Mouse (Mus musculus): ENCODE measurements around the gene Ppif. TPM values are rescaled to one million over a fixed set of nuclear protein-coding genes. Genes with fewer than 3 reads are reported as not detected.
A peak's percentile ranks its signal among the peaks of the same experiment; 100 is the strongest.

Ppif gene
- total RNA-seq, 2 experiments from 2014 or later: 26.8 to 30.1 TPM

DNA sequence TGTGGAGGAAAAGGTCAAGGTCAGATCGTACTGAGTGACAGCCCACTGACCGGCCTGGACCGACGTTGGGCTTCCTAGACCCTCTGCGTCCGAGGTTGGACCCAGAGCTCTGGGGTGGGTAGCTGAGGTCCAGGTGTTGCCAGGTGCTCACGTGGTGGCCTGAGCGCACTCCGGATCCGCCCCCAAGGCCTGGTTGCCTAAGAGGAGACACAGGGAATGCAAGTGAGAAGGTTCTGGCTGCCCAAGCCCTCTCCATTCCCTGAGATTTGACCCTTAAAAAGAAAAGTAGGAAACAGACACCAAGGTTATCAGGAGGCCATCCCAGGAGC lies 579 bp downstream of the Ppif start:
- no peak for DNase-seq (ENCODE audit: low spot score in 2 of 2)

DNA sequence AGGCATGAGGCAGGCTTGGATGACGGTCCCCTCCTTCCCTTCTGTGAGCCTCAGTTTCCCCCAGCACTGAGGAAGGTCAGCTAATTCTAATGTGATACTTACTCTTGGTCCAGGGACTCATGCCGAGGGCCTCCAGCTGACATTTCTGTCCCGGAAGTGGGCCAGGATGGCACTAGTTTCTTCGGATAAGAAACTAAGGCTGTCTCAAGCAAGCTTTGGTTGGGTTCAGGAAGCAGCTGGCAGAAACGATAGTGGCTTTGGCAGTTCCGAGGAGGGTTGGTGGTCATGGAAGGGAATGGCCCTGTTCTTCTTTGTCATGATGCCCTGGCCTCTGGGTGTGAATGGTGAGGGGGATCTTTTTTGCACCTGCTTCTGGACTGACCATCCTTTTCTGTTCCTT lies 1.1 kb downstream of the Ppif start:
- DNase-seq (ENCODE audit: low spot score in 2 of 2): no peak

DNA sequence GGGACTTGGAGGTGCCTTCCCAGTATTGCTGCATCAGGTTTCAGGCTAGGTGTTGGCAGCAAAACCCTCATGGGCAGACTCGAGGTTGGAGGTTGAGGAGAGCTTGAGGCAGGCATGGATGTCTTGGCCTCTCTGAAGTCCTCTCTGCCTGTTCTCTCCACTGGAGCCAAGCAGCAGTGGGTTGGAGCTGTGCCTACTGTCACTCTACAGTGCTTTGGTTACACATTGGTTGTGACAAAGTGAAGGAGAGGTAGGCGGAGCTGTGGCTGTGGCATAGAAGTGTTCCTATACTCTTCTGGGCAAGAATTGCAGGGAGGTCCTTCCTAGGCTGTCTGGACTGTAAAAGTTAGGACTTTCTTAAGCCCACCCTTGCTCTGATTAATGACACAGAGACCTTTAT lies 2.4 kb downstream of the Ppif start:
- no peak for DNase-seq (ENCODE audit: low spot score in 2 of 2)

DNA sequence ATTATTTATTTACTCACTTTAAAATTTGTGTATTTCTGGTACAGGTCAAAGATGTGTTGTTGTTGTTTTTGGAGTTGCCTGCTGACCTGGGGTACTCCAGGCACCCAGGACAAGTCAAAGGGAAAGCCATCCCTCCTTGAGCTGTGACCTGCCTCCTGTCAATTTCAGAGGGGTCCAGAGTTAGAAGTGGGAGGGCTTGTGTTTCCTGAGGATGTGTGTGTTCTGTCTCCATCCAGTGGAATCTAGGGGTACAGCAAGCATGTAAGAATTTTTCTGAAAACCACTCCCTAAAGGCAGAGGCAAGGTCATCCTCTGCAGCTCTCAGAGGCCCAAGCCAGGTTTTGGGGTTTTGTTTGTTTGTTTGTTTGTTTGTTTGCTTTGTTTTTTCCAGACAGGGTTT lies 8.0 kb downstream of the Ppif start:
- DNase-seq (ENCODE audit: low spot score in 2 of 2): peak in 1 of 2 experiments; percentile 51

DNA sequence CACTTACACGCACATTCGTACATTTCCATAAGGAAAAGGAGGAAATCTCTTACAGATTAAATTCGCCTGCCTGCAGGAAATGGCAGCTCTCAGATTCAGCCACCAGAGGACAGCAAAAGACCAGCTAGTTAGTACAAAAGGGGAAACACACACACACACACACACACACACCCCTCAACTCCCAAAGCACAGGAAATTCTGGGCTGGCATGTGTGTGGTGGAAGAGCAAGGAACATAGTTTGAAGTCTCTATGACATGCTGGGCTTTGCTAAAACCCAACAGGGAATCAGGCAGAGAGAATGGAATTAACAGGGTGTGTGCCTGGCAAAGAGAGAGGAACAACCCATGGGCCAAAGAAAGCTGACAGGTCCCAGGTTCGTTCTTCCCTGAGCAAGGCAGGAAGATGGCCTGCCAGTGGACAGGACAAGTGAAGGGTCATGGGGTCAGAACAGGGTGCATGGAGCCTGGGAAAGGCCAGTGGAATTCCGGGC lies 13.8 kb downstream of the Ppif start:
- peak in 1 of 2 experiments; percentile 79 for DNase-seq (ENCODE audit: low spot score in 2 of 2)

DNA sequence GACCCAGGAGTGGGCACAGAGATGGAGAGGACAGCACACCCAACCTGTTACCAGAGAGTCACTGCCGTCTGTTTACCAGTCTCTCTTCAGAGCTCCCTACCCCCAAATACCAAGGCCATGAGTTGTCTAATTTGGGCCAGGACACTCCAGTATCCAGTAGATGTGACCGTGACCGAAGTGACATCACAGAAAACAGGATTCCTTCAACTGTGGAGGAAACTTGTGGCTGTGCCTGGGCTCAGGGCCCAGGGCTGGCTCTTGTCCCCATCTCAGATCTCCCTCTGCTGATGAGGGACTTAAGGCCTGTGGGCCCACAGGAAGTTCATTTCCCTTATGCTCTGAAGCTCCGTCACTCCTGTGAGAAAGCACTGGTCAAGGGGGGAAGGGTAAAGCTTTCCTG lies 14.5 kb downstream of the Ppif start:
- DNase-seq (ENCODE audit: low spot score in 2 of 2): no peak

DNA sequence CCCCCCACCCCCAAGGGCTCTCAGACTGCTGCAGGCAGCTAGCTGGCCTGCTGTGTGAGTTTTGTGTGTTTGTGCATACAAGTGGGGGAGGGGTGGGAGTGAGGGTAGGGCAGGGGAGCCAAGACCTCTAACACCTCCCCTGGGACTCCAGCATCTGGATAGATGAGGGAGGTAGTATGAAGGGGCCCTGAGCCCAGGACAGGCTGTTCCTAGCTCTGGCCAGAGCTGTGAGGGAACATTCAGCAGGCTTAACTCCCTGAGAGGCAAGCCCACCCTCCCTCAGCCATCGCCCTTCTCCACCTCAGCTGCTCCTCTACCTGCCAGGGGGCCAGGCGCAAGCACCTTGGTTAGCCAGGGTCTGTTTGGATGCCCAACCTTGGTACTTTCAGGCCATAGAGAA lies 15.0 kb downstream of the Ppif start:
- DNase-seq (ENCODE audit: low spot score in 2 of 2): no peak

DNA sequence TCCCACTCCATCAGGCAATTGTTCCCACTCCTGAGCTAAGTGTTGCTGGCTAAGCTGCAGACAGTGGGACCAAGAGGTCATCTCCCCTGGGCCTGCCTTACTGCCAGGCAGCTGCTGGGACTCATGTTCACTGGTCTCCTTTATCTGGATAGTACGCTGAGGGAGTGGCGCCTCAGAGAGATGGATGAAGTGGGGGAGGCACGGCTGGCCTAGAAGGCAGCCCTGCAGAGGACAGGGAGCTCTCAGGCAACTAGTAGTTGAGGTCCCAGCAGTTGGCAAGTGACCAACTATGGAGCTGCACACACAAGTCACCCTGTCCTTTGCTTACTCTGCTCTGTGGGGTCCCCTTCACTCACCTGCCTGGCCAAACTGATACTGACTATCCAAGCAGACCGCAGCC lies 16.1 kb downstream of the Ppif start:
- no peak for DNase-seq (ENCODE audit: low spot score in 2 of 2)

DNA sequence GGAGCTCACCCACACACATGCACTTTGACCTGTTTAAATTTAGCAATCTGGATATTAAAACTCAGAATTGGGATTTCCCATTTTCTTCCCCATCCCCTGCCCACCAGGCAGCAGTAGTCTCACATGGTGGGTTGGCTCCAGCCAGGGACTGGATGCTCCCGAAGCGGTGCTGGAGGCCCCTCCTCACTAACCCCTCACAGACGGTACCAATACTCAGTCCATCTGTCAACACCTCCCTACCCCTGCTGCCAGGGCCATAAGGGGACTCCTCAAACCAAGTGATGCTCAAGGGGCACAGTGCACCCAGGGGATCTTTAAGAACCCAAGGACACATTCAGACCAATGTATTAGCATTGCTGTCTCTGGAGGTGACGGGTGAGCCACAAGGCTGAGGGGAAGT lies 16.7 kb downstream of the Ppif start:
- DNase-seq (ENCODE audit: low spot score in 2 of 2): no peak

DNA sequence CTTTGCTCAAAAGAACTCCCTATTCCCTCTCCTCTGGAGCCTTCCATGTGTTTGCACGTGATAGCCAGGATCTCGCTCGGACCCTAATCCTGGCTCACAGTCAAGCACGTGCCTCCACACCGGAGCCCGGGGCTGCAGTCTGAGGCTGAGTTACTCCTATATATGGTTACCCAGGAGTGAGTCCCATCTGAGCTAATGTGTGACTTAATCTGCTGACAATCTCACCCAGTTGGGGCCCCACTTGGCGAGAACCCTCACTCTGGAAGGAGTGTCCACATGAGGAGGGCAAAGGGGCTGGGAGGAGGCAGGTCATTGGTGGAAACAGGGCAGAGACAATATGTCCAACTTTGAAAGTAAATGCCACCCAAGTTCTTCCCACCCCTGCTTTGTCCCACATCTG lies 17.2 kb downstream of the Ppif start:
- no peak for DNase-seq (ENCODE audit: low spot score in 2 of 2)

DNA sequence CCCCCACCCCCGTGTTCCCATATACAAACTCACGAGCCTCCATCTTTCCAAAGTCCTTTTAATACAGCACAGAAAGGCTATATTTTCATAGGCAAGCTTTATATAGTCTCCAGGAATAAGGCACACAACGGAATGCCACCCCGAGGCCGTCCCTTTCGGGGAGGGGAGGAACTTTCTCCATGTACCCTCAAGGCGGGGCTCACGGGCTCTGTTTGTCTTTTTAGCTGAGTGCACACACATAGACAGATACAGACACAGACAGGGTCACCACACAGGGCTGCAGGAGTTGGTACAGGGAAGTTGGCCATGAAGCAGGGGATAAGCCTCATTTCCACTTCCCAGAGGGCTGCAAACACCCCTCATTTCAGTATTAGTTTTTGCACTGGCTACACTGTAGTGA lies 17.6 kb downstream of the Ppif start:
- DNase-seq (ENCODE audit: low spot score in 2 of 2): no peak

DNA sequence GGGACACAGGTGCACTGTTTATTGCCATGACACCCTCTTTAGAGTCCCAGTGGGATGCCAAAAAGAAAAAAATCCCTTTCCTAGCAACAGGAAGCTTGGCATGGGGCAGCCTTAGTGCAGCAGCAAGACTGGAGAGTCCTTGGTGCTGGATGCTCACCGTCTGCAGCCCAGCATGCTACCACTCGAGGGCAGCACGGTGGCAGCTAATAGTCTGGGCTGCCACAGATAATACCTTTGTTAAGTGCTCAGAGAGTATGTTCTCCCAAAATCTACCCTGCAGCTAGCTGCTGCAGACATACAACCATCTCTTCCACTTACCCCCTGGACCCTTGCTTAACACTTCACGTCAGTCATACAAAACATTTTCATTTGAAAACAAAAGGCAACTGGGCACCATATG lies 19.5 kb downstream of the Ppif start:
- peak in 1 of 2 experiments; percentile 66 for DNase-seq (ENCODE audit: low spot score in 2 of 2)

DNA sequence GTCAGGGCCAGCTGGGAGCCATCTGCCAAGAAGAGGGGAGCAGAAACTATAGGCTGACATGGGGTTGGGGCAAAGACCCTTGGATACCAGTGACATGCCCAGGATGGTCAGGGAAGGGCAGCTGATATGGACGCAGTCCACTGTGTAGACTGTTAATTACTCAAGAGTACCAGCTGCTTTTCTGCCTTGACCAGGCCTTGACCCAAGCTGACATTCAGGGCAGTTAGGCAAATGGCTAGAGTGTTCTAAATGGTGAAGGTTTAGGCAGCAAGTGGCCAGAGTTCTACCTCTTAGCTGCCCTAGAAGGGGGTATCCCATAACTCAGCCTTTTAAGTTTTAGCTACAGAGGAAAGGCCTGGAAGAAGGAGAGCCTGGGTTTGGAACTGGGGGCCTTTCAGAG lies 22.6 kb downstream of the Ppif start:
- DNase-seq (ENCODE audit: low spot score in 2 of 2): no peak

DNA sequence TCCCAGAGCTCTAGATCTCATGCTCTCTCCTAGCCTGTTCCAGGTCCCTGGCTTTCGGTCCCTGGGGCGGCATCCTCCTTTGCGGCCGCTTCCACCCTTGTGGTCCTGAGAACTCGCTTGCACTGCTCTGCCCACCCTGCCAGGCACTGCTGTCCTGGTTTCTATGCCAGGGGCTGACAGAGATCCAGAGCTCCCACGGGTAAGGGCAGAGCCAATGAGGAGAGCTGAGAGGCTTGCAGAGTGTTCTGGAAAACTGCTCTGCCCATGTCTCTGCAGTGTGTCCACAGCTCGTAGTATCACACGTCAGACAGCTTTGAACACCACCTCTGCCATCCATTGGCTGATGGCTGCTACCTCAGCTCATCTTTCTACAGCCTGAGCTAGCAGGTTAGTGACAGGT lies 23.8 kb downstream of the Ppif start:
- DNase-seq (ENCODE audit: low spot score in 2 of 2): no peak

DNA sequence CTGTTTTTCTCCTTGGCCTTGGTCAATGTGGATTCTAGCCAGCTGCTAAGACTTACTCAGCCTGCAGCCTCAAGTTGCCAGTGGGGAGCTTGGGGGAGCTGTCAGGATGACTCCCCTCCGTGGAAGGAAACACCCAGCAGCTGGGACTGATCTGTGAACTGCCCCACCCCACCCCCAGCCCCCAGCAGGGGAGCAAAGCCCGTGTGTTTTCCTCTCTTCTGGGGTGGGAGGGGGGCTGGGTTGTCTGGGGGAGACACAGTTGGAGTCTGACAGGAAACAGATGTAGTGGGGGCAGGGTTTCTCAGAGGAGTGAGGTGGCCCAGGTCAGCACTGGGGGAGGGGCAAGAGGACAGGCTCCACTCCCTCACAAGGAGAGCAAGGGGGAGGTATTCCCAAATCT lies 24.5 kb downstream of the Ppif start:
- DNase-seq (ENCODE audit: low spot score in 2 of 2): no peak

DNA sequence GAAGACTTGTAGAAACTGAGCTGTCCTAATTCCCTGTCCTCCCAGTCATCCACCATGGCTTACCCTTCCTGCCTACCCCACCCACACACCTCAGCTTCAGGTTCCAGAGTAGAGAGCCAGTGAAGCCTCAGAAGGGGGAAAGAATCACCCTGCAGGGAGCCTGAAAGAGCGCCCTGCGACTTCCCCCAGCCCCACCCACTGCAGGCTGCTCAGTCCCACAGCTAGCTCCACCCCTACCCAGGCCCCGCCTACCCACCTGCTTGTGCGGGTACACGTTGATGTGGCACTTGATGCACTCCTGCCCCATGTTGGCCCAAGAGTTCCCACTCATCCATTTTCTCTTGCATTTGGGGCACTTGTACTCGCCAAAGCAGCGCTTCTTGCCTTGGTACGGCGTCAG lies 25.4 kb downstream of the Ppif start:
- DNase-seq (ENCODE audit: low spot score in 2 of 2): no peak

DNA sequence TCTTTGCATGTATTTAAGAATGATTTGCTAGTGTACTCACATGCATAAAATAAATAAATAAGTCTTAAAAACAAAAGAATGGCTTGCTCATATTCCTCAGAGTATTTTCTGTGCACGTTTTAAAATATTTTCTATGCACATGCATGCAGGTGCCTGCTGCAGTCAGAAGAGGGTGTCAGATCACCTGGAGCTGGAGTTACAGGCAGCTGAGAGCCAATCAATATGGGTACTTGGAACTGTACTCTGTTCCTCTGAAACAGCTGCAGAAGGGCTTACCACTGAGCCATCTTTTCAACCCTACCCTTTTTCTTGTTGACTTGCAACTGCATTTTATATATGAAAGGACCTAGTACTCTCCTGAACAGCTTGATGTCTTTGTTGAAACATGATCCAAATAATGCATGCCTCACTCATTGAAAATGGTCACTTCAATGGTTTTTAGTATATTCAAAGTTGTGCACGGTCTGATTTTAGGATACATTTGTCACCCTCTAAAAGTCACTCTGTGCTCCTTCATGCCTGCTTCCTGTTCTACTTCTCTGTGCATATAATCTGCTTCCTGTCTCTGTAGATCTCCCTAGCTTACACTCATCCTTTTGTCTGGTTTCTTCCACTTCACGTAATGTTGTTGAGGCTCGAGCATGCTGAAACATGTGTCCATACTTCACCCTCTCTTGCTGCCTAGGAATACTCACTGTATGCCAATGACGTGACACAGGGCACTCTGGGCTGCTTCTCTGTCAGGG lies 27.2 kb downstream of the Ppif start:
- DNase-seq (ENCODE audit: low spot score in 2 of 2): no peak

DNA sequence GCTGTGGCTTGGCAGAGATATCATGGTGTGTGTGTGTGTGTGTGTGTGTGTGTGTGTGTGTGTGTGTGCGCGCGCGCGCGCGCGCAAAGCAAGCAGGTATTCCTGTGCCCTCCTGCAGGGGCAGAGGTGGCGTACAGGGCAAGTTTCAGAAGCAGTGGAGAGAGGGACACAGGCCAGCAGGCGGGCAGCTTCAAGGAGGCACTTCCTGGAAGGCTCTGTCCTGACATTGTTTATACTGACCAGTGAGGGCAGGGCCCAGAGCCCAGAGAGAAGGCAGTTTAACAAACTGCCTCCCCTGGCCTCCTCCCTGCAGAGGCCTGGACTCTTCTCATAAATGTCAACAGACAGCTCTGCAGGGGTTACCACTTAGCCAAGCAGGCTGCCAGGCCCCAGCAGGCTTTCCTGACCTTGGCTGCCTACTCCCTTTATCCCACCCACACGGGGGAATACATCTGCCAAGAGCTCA lies 31.1 kb downstream of the Ppif start:
- DNase-seq (ENCODE audit: low spot score in 2 of 2): peak in 1 of 2 experiments; percentile 38

DNA sequence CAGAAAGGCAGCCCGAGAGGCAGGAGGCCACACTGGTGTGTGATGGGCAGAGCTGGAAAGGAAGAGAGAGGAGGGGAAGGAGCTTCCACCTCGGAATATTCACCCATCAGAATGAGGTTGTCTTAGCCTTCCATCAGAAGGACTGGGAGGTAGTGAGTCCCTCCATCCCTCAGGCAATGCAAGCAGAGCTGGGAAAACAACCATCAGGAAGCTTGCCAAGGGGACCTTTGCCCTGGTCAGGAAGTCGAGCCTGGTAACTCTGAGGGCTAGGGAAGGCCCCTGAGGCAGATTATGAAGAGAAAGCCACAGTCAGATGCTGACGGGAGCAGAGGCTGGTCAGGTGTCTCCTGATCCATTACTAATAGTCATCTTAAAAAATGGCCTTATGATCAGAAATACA lies 31.7 kb downstream of the Ppif start:
- DNase-seq (ENCODE audit: low spot score in 2 of 2): no peak

DNA sequence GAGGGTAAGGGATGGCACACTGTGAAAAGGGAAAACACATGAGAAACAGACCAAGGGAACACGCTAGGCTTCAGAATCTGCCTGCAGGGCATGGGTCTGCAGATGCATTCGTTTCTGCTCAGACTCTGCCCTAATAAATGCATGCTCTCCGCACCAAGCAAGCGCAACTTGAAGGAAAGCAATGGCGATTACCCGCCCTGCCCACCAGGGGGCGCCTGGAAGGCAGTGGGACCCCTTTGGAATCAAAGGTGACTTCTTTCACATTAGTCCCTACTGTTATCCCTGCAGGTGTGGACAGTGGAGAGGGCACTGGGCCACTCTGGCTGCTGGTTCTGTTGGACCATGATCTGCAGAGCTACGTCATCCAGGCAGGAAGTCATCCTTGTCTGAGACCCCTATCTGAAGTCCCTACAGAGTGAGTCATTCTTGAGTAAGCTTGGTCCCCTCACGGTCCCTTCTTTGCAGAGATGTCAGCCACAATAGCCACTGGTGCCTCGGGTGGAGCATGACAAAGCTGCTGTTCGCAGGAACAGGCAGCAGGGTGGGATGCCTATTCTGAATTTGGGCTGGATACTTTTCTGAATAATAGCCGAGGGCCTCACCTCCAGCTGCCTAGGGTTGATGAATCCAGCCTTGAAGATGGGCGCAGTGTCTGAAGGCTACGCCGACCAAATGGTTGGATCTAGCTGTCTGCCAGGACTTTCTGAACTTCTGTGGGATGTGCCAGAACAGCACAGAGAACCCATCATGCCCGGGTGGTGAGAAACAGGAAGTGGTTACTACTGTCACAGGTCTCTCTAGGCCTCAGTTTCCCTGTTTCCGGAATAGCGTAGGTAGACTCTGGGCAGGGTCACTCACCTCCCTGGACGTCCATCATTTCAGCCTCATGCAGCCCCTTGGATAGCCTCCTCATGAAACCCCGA lies 32.5 kb downstream of the Ppif start:
- DNase-seq (ENCODE audit: low spot score in 2 of 2): peak in 1 of 2 experiments; percentile 51

DNA sequence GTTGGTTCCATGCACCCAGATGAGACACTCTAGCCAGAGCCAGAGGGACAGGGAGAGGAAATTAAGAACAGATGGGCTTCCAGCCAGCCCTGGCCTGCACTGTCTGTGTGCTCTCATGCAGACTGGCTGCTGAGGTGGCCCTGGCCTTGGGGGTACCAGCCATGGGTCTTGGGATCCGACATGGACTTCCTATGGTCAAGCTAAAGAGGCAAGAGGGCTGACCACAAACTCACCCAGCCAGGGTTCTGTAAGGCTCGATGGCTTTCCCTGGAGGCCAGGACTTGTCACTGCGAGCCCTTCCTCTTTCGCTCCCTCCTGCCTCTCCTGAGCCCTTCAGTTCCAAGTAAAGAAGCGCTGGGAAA lies 33.2 kb downstream of the Ppif start:
- no peak for DNase-seq (ENCODE audit: low spot score in 2 of 2)

Measured in layer of hippocampus, adult 18-20 months (tissue).